Mouse (Mus musculus) kidney, adult 9 months (tissue): ENCODE measurements around the gene Tapbpl.
A peak's percentile ranks its signal among the peaks of the same experiment; 100 is the strongest.

Source experiments
- DNase-seq: peaks from one replicate; pipeline ENCODE4 v3.0.0; 2022

Tapbpl gene

DNA sequence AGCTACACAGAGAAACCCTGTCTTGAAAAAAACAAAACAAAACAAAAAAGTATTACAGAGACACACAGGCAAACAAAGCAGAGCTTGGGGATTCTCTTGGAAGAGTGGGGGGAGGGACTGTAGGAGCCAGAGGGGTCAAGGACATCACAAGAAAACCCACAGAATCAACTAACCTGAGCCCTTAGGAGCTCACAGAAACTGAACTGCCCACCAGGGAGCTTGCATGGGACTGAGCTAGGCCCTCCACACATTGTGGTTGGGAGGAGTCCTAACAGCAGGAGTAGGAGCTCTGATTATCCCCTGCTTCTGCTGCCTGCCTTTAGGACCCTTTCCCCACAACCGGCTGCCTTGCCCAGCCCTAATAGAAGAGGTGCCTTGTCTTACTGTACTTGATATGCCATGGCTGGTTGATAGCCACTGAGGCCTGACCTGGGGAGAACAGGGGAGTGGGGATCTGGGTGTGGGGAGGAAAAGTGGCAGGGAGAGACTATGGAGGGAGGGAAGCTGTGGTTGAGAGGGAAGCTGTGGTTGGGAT, 36.1 kb downstream of the Tapbpl start:
- no peak for DNase-seq

DNA sequence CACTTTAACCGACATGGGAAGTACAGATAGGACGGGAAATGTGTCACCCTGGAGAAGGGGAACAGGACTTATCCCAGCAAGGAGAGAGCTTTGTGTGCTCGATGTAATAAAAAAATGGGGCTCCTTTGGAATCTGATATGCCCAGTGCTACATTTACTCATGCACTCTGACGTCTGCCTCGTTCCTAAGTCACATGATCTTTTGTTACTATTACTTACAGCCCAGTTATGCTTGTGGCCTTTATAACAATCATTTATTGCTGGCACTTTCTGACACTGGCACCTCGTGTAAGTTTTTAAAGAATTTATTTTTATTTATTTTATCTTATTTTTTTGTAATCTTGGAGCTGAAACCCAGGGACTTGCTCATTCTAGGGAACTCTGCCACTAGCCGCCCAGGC, 38.3 kb downstream of the Tapbpl start:
- no peak for DNase-seq

DNA sequence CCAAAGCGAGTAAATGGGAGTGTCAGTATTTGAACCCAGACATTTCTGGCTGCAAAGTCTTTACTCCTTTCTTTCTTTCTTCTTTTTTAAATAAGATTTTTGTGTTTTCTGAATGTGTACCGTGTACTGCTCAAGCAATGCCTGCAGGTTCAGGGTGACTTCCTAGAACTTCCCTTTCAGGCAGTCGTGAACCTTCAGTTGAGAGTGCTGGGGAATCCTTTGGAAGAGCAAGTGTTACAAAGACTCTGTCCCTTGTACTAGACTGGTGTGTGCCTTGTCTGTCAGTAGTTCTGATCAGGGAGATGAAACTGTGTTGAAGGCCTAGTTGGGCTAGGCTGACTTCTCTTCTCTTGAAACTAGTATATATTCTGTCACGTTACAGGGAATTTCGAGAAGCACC, 38.8 kb downstream of the Tapbpl start:
- no peak for DNase-seq

GRCm38 (mm10) chr6:125192016-125192714, 39.5 kb downstream of the Tapbpl start:
- peak; percentile 96 for DNase-seq

GRCm38 (mm10) chr6:125191332-125192015, 40.2 kb downstream of the Tapbpl start, which contains the start of the genes Ncapd2 and Mrpl51:
Gene Ncapd2 (minus strand): TSS chr6:125191701.
Gene Mrpl51 (plus strand): TSS chr6:125191801.
- peak; percentile 98 for DNase-seq

DNA sequence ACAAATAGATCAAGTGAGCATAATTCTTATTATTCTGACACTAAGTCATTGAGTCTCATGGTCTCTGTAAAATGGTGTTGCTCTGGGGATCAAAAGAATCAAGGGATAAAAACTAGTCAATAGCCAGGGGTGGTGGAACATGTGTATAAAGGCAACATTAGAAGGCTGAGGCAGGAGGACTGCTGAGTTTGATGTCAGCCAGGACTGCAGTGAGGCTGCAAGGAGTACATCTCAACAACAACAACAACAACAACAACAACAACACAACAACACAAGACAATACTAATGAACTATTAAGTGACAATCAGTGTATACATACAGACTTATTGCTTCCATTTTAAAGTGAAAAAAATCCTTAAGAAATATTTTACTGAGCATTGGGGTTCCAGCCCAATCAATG, 40.8 kb downstream of the Tapbpl start:
- DNase-seq, result no peak

DNA sequence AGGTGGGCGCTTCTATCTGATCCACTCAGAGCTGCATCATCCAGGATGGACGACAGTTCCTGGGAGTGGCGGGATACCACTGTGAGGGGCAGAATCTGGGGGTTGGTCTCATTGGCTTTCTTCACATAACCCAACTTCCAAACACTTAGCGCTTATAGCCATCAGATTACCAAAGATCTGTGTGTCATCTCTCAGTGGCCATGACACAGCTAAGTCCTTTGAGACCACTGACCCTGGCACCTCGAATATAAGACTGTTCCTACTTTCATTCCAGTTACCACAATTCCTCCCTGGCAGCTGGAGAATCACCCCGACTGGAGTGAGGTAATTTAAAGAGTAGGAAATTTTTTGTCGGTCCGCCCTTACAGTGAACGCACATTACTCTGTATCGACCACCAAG, 45.5 kb downstream of the Tapbpl start:
- DNase-seq, result no peak

GRCm38 (mm10) chr6:125182133-125182532, 49.5 kb downstream of the Tapbpl start:
- DNase-seq, result no peak

- no peak for DNase-seq
Measured at GRCm38 (mm10) chr6:125179601-125180000, 52.1 kb downstream of the Tapbpl start.

- DNase-seq, result no peak
Measured at GRCm38 (mm10) chr6:125175469-125175868, 56.2 kb downstream of the Tapbpl start.
